Mouse (Mus musculus) layer of hippocampus, postnatal 10 days (tissue): ENCODE measurements around the gene Sirt4. TPM values are rescaled to one million over a fixed set of nuclear protein-coding genes. Genes with fewer than 3 reads are reported as not detected.
"Not testable (repeated sequence)": the region's sequence is repeated elsewhere in the genome, so short reads cannot be mapped to it uniquely, and the experiment has no call there.

ENCODE experiments used
- DNase-seq, 2 experiments: peaks; one replicate each; pipeline ENCODE4 v3.0.0; 2021; ENCODE audit warnings: low spot score in 2 of 2
- total RNA-seq, 2 experiments: library from RNA; stranded (reverse); gene quantifications; 2 replicates each; pipeline ENCODE4 v1.2.3; 2021

The Sirt4 gene
- total RNA-seq, 2 experiments from 2014 or later = 25.8 to 29.8 TPM

GRCm38 (mm10) chr5:115514896-115515587 is 30.5 kb upstream of the Sirt4 start:
- no peak for DNase-seq

DNA sequence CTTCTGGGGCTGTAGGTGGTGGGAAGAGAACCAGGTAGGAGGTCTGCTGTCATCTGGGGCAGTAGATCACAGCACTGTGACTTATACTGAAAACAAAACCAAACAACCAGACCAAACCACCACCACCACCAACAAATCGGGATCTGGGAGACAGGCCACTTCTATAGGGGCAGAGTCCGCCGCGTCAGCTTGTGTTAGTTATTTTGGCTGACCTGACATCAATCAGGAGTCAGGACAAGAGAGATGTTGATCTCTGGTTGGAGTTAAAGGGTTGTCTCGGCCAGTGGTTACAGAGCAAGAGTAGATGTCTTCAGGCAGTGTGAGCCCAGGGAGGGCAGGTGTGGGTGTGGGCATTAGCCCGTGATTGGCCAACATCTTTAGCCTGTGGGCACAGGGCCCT is 29.8 kb upstream of the Sirt4 start:
- no peak for DNase-seq

DNA sequence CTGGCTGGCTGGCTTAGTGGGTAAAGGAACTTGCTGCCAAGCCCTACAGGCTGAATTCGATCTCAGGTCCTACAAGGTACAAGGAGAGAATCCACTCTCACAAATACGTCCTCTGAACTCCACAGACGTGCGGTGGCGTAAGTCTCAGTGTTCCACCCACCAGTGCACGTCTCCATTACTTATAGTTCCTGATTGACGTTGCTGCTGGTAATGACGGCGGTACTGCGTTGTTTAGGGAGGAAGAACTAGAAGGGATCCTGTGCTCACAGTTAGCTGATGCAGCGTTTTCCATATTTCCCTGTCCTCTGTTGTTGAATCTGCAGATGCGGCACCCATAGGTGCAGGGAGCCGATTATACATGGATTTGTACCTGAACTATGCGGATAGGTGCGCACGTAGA is 29.2 kb upstream of the Sirt4 start:
- DNase-seq = no peak

GRCm38 (mm10) chr5:115513246-115513645 is 28.7 kb upstream of the Sirt4 start:
- DNase-seq = no peak

GRCm38 (mm10) chr5:115512375-115512774 is 27.9 kb upstream of the Sirt4 start:
- DNase-seq = no peak

DNA sequence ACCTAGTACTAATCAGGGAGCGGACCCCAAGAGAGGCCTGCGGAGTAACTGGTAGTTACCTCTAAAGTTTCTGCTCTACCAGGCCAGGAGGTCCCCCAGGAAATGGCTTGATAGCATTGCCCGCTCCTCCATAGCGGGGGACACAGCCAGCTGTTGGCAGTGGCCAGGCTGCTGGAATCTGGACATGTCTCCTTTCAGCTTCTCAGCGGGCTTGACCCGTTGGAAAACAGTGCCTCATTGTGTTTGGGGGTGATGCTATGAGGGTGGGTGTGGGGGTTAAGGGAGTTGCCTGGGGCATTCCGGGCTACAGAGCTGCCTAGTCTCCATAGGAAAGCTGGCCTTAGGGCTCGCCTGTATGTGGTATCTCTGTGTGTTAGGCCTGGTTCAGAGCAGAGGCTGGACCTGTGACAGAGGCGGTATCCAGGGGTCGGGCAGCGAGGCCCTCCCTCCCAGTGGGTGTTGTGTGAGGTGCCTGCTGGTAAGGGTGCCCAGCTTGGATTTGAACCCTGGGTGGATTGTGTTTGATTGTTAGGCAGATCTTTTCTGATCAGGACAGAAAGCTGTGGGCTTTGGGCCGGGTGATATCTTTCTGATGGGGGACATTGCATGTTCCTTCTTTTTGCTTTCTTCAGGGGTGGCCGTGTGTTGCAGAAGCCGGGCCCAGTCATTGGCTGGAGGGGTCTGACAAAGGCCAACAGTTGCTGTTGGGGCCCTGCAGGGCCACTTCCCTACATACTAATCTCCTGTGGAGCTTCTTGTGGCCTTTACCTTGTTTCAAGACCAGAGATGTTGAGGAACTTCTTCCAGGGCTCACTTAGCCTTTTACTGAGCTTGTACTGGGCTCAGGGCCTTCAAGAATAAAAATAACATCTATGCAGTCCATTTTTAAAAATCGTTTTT is 25.5 kb upstream of the Sirt4 start:
- DNase-seq = peak in 1 of 2 experiments; percentile 24

- DNase-seq = peak in 1 of 2 experiments; percentile 41
Observed at GRCm38 (mm10) chr5:115509321-115509761, 24.8 kb upstream of the Sirt4 start.

- no peak for DNase-seq
Observed at GRCm38 (mm10) chr5:115508859-115509147, 24.3 kb upstream of the Sirt4 start.

DNA sequence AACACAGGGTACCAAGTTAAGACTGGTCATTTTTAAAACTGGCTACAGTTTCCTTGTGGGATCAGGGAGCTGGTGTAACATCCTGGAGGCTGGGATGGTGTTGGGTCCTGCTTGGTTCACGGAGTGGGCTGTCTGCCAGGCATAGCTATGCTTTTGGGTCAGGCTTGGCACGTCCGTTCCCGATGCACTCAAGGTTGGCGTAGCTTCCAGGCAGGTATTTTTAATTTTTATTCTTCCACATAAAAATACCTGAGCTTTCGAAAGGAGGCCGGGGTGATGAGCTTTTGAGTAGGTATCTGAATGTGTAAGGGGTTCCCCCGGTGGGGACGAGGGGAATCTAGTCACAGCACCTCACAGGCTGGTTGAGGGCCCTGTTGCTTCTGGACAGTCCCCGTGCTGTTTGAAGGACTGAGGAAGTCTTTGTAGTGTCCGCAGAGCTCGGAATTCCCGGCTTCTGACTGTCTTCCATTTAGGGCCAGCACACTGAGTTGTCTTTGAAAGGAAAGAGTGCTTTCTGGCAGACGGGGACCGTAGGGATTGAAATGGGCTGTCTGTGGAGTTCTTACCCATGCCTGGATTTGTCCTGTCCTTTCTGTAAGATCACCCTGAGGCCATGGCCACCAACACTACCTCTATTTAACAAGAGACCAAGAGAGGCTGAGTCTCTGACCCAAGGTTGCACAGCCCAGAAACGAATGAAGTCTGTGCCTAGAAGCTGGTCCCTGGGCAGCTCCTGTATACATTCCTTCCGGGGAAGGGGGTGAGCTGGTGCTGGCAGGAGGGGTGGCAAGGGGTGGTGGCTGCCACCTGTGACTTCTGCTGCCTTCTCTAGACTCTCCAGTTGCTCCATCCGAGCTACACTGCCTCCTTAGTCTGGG is 23.7 kb upstream of the Sirt4 start:
- peak in 1 of 2 experiments; percentile 28 for DNase-seq

DNA sequence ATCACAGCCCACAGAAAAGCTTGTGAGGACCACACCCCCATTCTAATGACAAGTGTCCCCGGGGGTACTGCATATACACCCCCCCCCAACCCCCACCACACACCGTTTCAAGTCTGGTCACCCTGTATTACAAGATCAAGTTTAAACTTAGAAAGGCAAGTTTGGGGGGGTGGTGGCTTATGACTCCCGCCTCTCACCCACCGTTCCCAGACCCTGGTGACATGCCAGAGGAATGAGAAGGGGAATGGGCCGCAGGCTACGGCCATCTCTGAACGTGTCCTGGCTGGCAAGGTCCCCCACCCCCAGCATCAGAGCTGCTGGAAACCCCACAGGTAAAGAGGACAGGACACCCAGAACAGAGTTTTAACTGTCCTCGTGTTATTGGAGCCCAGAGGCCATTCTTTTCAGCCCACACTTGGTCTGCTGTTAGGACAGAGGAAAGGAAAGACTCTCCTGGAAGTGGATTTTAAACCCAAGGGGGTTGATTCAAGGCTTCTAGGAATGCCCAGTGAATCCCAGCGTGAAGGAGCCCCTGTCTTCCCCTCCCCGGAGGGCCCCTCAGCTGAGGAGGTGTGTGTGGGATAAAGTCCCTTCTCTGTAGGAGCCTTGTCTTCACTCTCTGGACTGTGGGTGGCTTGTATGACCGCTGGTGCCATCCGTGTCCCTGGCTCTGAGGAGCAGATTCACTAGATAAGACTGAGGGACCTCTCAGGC is 22.9 kb upstream of the Sirt4 start:
- no peak for DNase-seq

- DNase-seq = peak; percentile 93 to 95
Observed at GRCm38 (mm10) chr5:115506454-115507201, 22.1 kb upstream of the Sirt4 start, which contains the start of gene Pxn. TSS of gene Pxn (plus strand) at chr5:115506676.

DNA sequence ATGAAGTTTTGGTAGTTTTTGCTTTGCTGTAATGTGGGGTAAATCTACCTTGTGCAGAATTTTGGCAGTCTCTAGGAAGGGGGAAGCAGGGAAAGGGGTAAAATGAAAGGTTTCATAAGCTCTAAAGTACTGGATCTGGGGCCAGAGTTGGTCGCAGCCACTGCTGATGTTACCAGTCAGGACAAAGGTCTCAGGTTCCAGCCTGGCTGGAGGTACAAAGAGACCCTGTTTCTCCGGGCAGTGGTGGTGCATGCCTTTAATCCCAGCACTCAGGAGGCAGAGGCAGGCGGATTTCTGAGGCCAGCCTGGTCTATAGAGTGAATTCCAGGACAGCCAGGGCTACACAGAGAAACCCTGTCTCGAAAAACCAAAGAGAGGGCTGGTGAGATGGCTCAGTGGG is 21.1 kb upstream of the Sirt4 start:
- DNase-seq = not testable (repeated sequence)

- DNase-seq = no peak
Observed at GRCm38 (mm10) chr5:115503035-115503434, 18.5 kb upstream of the Sirt4 start.

- DNase-seq = no peak
Observed at GRCm38 (mm10) chr5:115500383-115500935, 15.9 kb upstream of the Sirt4 start.

- DNase-seq = no peak
Observed at GRCm38 (mm10) chr5:115498307-115499240, 14.0 kb upstream of the Sirt4 start.

DNA sequence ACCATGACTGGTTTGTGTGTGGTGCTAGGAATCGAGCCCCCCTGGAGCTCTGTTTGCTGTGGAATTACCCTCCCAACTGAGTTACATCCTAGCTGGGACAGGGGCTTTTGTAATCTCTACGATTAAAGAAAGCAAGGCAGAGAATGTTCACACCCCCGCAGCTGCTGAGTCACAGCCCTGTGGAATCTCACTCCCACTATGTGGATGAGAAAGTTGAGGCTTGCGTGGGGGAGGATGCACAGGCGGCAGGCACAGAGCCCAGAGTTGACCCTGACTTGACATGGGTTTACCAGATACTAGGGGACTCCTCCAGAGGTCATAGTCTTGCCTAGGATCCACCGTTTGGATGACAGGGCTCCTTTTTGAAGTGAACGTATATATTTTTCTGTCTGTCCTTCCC is 12.5 kb upstream of the Sirt4 start:
- DNase-seq = no peak

DNA sequence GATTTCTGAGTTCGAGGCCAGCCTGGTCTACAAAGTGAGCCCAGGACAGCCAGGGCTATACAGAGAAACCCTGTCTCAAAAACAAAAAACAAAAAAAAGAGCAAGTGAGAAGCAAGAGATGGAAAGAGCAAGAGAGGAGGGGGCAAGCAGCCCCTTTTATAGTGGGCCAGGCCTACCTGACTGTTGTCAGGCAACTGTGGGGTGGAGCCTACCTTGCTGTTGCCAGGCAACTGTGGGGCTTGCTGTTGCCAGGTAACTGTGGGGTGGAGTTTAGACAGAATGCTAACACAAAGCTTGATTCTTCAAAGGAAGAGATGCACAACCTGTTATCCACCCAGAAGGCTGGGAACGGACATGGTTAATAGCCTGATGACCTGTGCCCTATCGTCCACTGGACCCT is 11.1 kb upstream of the Sirt4 start:
- not testable (repeated sequence) for DNase-seq

- DNase-seq = no peak
Observed at GRCm38 (mm10) chr5:115493441-115493840, 8.9 kb upstream of the Sirt4 start.
